Mouse (Mus musculus): ENCODE measurements around the gene Spag4.

GRCm38 (mm10) chr2:156066126-156066525 is 1.2 kb downstream of the Spag4 start:
- TF ChIP-seq CTCF (IDR thresholded peaks at IDR 0.05; ENCODE audit: borderline replicate concordance, insufficient read depth, low read depth, low read length) (no peak), POLR2A (IDR thresholded peaks at IDR 0.05; ENCODE audit: borderline replicate concordance, insufficient read depth, low read length) (no peak)

Data from cerebellum, adult 2 months (tissue).